Mouse (Mus musculus) heart, adult 11 months (tissue): ENCODE measurements around the gene E130218I03Rik.

Source experiments
- DNase-seq: peaks from one replicate; pipeline ENCODE4 v3.0.0; 2022

The E130218I03Rik gene

GRCm38 (mm10) chr4:134243516-134244250, at the start of gene E130218I03Rik:
Gene E130218I03Rik (plus strand): TSS chr4:134243662.
- DNase-seq, result no peak

- no peak for DNase-seq
These were observed 44.1 kb upstream of the E130218I03Rik start for GRCm38 (mm10) chr4:134199371-134199770.

- peak; percentile 70 for DNase-seq
These were observed 40.6 kb upstream of the E130218I03Rik start, which contains the start of gene Gm7534 for GRCm38 (mm10) chr4:134202904-134203303. Gene Gm7534 (minus strand): TSS chr4:134203004.

- no peak for DNase-seq
These were observed 40.0 kb upstream of the E130218I03Rik start for GRCm38 (mm10) chr4:134203340-134203896.

GRCm38 (mm10) chr4:134206488-134207053, 36.9 kb upstream of the E130218I03Rik start:
- peak; percentile 68 for DNase-seq

- DNase-seq, result no peak
These were observed 20.5 kb upstream of the E130218I03Rik start for GRCm38 (mm10) chr4:134222793-134223600.

- DNase-seq, result no peak
These were observed 16.3 kb upstream of the E130218I03Rik start, which contains the start of gene Catsper4 for GRCm38 (mm10) chr4:134227194-134227593. Gene Catsper4 (minus strand): TSS chr4:134227383.

GRCm38 (mm10) chr4:134230431-134230830, 13.0 kb upstream of the E130218I03Rik start:
- DNase-seq, result no peak

GRCm38 (mm10) chr4:134234876-134235275, 8.6 kb upstream of the E130218I03Rik start:
- DNase-seq, result peak; percentile 94

- no peak for DNase-seq
These were observed 5.7 kb upstream of the E130218I03Rik start for GRCm38 (mm10) chr4:134237582-134238278.

- peak; percentile 97 for DNase-seq
These were observed 5.2 kb upstream of the E130218I03Rik start, which contains the start of gene Cnksr1 for GRCm38 (mm10) chr4:134238279-134238651. Gene Cnksr1 (minus strand): TSS chr4:134238399.

GRCm38 (mm10) chr4:134238686-134239085, 4.8 kb upstream of the E130218I03Rik start:
- no peak for DNase-seq

- peak; percentile 99 for DNase-seq
These were observed 1.8 kb downstream of the E130218I03Rik start, which contains the start of gene Zfp593 for GRCm38 (mm10) chr4:134245148-134245843. Gene Zfp593 (minus strand): TSS chr4:134245592.

GRCm38 (mm10) chr4:134246256-134246655, 2.8 kb downstream of the E130218I03Rik start:
- DNase-seq, result peak; percentile 88

GRCm38 (mm10) chr4:134246719-134247258, 3.3 kb downstream of the E130218I03Rik start, which contains the start of gene Gm30191:
Gene Gm30191 (plus strand): TSS chr4:134246935.
- DNase-seq, result peak; percentile 90

- DNase-seq, result peak; percentile 94
These were observed 6.2 kb downstream of the E130218I03Rik start for GRCm38 (mm10) chr4:134249651-134250050.

GRCm38 (mm10) chr4:134250116-134250929, 6.9 kb downstream of the E130218I03Rik start:
- no peak for DNase-seq

GRCm38 (mm10) chr4:134250930-134251240, 7.4 kb downstream of the E130218I03Rik start:
- no peak for DNase-seq

- DNase-seq, result peak; percentile 94
These were observed 8.0 kb downstream of the E130218I03Rik start for GRCm38 (mm10) chr4:134251241-134252130.
